Mouse (Mus musculus): Measurements from ENCODE around the gene Zfp526. TPM values are rescaled to one million over a fixed set of nuclear protein-coding genes. Genes with fewer than 3 reads are reported as not detected.
A peak's percentile ranks its signal among the peaks of the same experiment; 100 is the strongest.

The Zfp526 gene
- polyA plus RNA-seq, 1 experiment: 8.0 TPM

- TF ChIP-seq CTCF (IDR thresholded peaks at IDR 0.05; ENCODE audit: extremely low read depth, insufficient read depth, low read length) (no peak), POLR2A (IDR thresholded peaks at IDR 0.05; ENCODE audit: extremely low read depth, insufficient read depth, low read length) (no peak)
- Histone ChIP-seq H3K27ac (ENCODE audit: insufficient read depth, low read length) (no peak overlapping the region), H3K4me1 (ENCODE audit: control insufficient read depth, insufficient read depth, low read length) (no peaks in the 10 kb centered on the region; the same call in 1 of the 2 replicates), H3K4me3 (ENCODE audit: insufficient read depth, low read length) (no peak overlapping the region)
Measured at GRCm38 (mm10) chr7:25184091-25184490, 37.1 kb upstream of the Zfp526 start.

DNA sequence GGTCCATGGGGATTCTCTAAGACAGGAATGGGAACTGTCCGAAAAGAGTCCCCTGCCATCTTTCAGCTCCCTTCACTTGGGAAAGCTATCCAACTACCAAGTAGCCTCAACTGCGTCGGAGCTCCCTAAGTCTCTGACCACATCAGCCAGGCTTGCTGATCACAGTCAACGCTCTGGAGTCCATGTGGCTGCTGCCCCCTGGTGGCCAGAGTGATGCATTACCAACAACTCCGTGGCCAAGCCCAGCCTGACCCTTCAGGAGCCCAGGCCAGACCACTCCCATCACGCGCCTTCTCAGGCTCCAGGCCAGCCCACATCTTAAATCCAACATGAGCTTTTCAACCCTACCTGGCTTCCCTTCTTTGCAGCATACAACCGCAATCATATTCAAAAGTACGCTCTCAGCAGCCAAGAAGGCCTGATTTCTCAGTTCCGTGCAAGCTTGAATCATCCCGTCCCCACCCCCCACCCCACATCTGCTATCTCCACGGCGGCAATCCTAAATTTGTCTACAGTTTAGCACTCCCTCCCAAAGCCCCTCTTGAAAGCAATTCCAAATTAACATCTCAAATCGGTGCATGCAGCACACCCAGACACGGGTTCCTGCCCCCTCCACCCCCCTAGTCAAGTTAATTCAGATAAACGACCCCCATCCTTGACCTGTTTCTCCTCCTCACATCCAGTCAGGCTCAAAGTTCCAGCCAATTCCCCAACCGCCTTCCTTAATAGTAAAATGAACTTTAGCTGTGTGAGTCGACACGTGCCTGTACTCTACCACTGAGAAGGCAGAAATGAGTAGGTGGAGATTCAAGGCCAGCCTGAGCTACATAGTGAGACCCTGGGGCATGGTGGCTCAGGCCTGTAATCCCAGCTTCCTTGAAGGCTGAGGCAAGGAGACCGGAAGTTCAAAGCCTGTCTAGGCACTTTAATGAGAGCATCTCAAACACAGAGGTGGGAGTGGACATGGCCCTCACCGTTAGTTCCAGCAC, 33.3 kb upstream of the Zfp526 start:
- H3K4me1 ChIP-seq (ENCODE audit: control insufficient read depth, insufficient read depth, low read length): no peaks in the 10 kb centered on the region
- TF ChIP-seq POLR2A (IDR thresholded peaks at IDR 0.05; ENCODE audit: extremely low read depth, insufficient read depth, low read length): no peak
- TF ChIP-seq CTCF (IDR thresholded peaks at IDR 0.05; ENCODE audit: extremely low read depth, insufficient read depth, low read length): peak; percentile 96
- no peak overlapping the region for H3K4me3 ChIP-seq (ENCODE audit: insufficient read depth, low read length)
- no peak overlapping the region for H3K27ac ChIP-seq (ENCODE audit: insufficient read depth, low read length)

DNA sequence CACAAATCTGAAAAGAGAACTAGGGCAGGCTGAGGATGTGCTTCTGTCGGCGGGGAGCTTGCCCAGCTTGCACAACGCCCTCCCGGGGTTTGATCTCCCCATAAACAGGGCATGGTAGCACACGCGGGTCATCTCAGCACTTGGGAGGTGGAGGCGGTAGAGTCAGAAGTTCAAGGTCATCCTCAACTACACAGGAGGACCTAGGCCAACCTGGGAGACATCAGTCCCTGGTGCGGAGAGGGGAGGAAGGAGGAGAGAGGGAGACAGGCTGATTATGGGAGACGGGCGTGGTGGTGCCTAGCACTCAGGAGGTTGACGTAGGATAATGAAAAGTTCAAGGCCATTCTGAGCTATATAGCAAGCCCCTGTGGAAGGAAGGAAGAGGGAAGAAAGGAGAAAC, 30.4 kb upstream of the Zfp526 start:
- H3K4me3 ChIP-seq (ENCODE audit: insufficient read depth, low read length): no peak overlapping the region
- no peak for TF ChIP-seq POLR2A (IDR thresholded peaks at IDR 0.05; ENCODE audit: extremely low read depth, insufficient read depth, low read length)
- TF ChIP-seq CTCF (IDR thresholded peaks at IDR 0.05; ENCODE audit: extremely low read depth, insufficient read depth, low read length): no peak
- H3K4me1 ChIP-seq (ENCODE audit: control insufficient read depth, insufficient read depth, low read length): no peaks in the 10 kb centered on the region
- no peak overlapping the region for H3K27ac ChIP-seq (ENCODE audit: insufficient read depth, low read length)

GRCm38 (mm10) chr7:25192110-25192509, 29.1 kb upstream of the Zfp526 start:
- H3K4me1 ChIP-seq (ENCODE audit: control insufficient read depth, insufficient read depth, low read length): no peaks in the 10 kb centered on the region
- no peak for TF ChIP-seq POLR2A (IDR thresholded peaks at IDR 0.05; ENCODE audit: extremely low read depth, insufficient read depth, low read length)
- TF ChIP-seq CTCF (IDR thresholded peaks at IDR 0.05; ENCODE audit: extremely low read depth, insufficient read depth, low read length): no peak
- H3K27ac ChIP-seq (ENCODE audit: insufficient read depth, low read length): no peak overlapping the region
- H3K4me3 ChIP-seq (ENCODE audit: insufficient read depth, low read length): no peak overlapping the region

- TF ChIP-seq CTCF (IDR thresholded peaks at IDR 0.05; ENCODE audit: extremely low read depth, insufficient read depth, low read length): no peak
- no peak for TF ChIP-seq POLR2A (IDR thresholded peaks at IDR 0.05; ENCODE audit: extremely low read depth, insufficient read depth, low read length)
- Histone ChIP-seq H3K27ac (ENCODE audit: insufficient read depth, low read length) (no peak overlapping the region), H3K4me3 (ENCODE audit: insufficient read depth, low read length) (no peak overlapping the region), H3K4me1 (ENCODE audit: control insufficient read depth, insufficient read depth, low read length) (no peaks in the 10 kb centered on the region)
Measured at GRCm38 (mm10) chr7:25195148-25195547, 26.1 kb upstream of the Zfp526 start.

- no peak overlapping the region for H3K4me3 ChIP-seq (ENCODE audit: insufficient read depth, low read length)
- TF ChIP-seq CTCF (IDR thresholded peaks at IDR 0.05; ENCODE audit: extremely low read depth, insufficient read depth, low read length) (no peak), POLR2A (IDR thresholded peaks at IDR 0.05; ENCODE audit: extremely low read depth, insufficient read depth, low read length) (no peak)
Measured at GRCm38 (mm10) chr7:25196107-25196506, 25.1 kb upstream of the Zfp526 start.

GRCm38 (mm10) chr7:25197384-25198018, 23.7 kb upstream of the Zfp526 start:
- Histone ChIP-seq H3K4me1 (ENCODE audit: control insufficient read depth, insufficient read depth, low read length) (no peaks in the 10 kb centered on the region), H3K4me3 (ENCODE audit: insufficient read depth, low read length) (no peak overlapping the region), H3K27ac (ENCODE audit: insufficient read depth, low read length) (no peak overlapping the region)
- TF ChIP-seq CTCF (IDR thresholded peaks at IDR 0.05; ENCODE audit: extremely low read depth, insufficient read depth, low read length) (no peak), POLR2A (IDR thresholded peaks at IDR 0.05; ENCODE audit: extremely low read depth, insufficient read depth, low read length) (no peak)

More at GRCm38 (mm10) chr7:25196107-25196506, 25.1 kb upstream of the Zfp526 start:
- Histone ChIP-seq H3K27ac (ENCODE audit: insufficient read depth, low read length) (no peak overlapping the region), H3K4me1 (ENCODE audit: control insufficient read depth, insufficient read depth, low read length) (no peaks in the 10 kb centered on the region)

GRCm38 (mm10) chr7:25203624-25204023, 17.6 kb upstream of the Zfp526 start:
- H3K4me3 ChIP-seq (ENCODE audit: insufficient read depth, low read length): no peak overlapping the region
- no peak overlapping the region for H3K27ac ChIP-seq (ENCODE audit: insufficient read depth, low read length)
- TF ChIP-seq CTCF (IDR thresholded peaks at IDR 0.05; ENCODE audit: extremely low read depth, insufficient read depth, low read length) (no peak), POLR2A (IDR thresholded peaks at IDR 0.05; ENCODE audit: extremely low read depth, insufficient read depth, low read length) (no peak)
- no peaks in the 10 kb centered on the region for H3K4me1 ChIP-seq (ENCODE audit: control insufficient read depth, insufficient read depth, low read length)

DNA sequence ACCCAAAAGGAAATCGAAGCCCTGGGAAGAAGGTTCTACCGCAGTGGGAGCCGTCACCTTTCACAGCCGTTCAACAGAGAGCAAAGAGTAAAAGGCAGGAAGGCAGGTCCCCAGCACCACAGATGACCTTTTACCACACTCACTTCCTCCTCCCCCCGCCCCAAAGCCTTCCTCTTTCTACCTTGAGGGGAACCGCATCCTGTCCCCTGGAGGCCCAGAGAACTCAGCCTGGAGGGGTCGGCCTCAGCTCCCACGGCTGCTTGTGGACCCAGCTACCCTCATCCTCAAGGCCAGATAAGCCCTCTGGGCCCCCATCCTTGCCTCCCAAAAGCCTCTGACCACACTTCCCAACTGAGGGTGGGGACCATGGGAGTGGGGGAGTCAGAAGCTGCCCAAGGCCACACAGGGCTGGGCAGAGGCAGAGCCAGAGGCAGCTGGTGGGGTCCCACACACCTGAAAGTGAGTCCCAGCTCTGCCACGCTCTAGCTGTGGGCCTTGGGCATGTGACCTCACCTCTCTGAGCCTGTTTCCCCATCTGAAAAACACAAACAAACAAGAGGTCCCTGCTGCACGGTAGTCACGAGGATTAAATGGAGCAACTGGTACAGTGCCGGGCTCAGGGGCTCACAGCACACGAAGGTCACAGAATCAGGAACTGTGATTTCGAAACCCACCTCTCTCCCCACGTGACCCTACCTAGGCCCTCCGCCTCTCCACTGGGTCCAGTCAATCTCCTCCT, 15.7 kb upstream of the Zfp526 start:
- Histone ChIP-seq H3K4me3 (ENCODE audit: insufficient read depth, low read length) (no peak overlapping the region), H3K27ac (ENCODE audit: insufficient read depth, low read length) (no peak overlapping the region)

More for the DNA sequence above, 15.7 kb upstream of the Zfp526 start:
- no peaks in the 10 kb centered on the region for H3K4me1 ChIP-seq (ENCODE audit: control insufficient read depth, insufficient read depth, low read length)
- TF ChIP-seq CTCF (IDR thresholded peaks at IDR 0.05; ENCODE audit: extremely low read depth, insufficient read depth, low read length): no peak
- no peak for TF ChIP-seq POLR2A (IDR thresholded peaks at IDR 0.05; ENCODE audit: extremely low read depth, insufficient read depth, low read length)
